Mouse (Mus musculus): ENCODE data around the gene Dvl2. TPM values are rescaled to one million over a fixed set of nuclear protein-coding genes. Genes with fewer than 3 reads are reported as not detected.

Gene Dvl2
- polyA plus RNA-seq (2015; fragmentation: Nextera tagmentation; extraction: Ambion mirVana), result 14.5 and 17.4 TPM in 2 replicates

DNA sequence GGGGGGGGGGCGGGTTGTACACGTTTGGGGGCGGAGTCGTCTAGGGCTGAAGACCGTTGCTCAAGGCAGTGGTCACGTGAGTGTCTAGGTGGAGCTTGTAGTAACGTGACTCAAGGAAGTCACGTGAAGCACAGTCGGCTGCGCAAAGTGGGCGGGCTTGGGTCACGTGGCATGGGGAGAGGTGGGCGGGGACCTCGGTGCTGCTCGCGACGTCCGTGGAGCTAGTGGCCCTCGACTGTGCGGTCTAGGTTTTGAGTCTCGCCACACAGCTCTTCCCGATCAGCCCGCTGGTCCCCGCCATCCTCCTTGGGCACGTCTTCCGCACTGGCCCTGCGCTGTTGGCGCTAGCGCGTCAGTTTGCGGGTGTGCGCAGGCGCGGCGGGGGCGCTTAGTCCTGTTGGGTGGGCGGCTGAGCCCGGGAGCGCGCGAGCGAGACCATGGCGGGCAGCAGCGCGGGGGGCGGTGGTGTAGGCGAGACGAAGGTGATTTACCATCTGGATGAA is at the start of gene Dvl2:
Gene Dvl2, plus strand, starts transcription at position 200 of the 503 bp plus-strand sequence.

DNA sequence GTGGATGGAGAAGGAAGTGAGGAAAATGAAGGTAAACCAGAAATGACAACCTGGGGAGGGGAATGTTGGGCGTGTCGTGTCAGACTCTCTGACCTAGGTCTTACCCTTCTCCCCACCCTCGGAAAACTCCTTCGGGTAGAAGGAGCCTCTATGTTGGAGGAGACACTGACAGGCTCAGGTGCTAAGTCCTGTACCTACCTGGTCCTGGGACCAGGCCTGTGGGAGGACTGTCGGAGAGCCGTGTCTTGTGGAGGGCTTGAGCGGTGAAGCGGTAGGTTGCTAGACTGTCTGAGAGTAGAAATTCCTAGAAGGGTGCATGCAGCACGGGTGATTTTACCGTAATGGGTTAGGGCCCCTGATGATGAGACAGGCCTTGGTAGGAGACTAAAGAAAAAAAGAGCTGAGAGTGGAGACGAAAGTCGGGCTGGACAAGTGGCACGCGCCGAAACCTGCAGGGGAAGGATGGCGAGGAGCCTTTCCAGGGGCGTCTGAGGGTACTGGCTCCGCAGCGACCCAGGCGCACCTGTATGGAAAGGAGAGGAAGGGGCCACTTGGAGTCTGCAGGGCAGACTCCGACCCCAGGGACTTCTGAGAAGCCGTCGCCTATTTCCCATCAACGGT is 35.6 kb upstream of the Dvl2 start, which contains the start of gene Cldn7:
Gene Cldn7, plus strand, starts transcription at position 130 of the 621 bp plus-strand sequence.

DNA sequence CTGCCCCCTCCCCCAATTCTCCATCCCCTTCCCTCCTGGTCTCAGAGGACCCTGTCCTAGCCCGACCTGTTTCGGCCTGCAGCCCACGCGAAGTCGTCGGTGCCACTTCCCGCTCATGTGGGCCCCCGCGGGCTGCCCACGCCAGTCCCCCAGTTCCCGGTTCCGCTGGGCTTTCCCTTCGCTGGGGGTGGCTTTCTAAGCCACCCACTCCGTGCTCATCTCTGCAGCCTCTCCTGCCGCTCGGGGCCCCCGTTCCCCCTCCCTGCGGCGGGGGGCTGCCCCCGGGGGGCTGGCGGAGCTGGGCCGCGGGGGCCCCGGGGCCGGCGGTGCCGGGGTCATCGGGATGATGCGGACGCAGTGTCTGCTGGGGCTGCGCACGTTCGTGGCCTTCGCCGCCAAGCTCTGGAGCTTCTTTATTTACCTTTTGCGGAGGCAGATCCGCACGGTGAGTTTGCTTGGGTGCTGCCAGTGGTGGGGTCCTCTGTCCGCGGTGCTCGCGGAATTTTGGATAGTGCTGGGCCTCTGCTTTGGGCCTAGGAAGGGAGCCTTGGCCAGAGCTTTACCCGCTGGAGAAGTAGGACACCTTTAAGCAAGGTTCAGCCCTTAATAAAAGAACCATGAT is 19.1 kb upstream of the Dvl2 start, which contains the start of gene Ctdnep1:
Gene Ctdnep1, plus strand, starts transcription at position 16 of the 622 bp plus-strand sequence.

DNA sequence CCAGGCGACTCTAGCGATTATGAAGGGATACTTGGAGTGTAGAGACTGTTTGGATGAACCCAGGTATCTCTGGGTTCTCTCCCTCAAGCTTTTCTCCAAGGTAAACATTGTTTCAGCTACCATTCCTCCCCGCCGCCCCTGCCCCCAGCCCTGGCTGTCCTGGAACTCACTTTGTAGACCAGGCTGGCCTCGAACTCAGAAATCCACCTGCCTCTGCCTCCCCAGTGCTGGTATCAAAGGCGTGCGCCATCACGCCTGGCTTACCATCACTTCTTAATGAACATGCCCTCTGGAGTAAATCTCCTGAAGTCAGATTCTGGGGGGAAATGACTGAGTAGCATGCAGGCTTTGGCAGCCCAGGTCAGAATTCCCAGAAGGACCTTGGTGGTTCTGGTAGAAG is 18.2 kb upstream of the Dvl2 start, which contains the start of gene Elp5:
Gene Elp5, minus strand, starts transcription at position 293 of the 400 bp plus-strand sequence.

DNA sequence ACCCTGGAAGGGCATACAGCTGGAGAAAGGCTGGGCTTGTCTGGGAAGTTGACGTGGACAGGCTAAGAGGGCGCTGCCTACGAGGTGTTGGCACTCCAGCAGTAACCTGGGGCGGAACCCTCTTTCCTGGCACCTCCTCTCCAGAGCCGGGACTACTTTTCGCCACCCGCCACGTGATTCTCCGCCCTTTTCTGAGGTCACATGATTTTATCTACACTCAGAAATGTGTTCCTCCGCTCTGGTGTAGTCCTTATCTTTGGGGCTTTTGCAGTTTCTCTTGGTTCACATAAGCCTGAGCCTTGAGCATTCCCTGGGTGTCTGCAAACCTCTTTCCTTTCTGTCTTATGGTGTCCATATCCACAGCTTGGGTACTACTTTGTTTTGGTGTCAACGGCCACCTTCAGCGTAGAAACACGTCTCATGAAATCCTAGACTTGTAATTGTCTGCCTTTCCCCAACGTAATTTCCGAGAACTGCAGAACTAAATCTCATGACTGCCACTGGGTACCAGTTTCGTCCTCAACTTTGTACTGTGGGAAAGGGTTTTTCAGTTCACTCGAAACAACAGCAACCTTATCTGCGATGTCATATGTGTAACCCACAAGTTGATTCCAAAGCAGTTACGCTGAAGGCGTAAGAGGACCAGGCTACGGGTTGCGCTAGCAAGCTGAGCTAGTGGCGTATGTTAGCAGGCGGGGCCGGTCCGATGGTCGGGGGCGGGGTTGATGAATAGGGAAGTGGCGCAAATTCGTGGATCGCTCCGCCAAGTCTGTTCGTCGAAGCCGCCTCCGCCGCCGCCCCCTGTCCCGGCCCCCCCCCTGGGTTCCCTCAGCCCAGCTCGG is 9.3 kb upstream of the Dvl2 start, which contains the start of gene Gabarap:
Gene Gabarap, plus strand, starts transcription at position 294 of the 842 bp plus-strand sequence.

DNA sequence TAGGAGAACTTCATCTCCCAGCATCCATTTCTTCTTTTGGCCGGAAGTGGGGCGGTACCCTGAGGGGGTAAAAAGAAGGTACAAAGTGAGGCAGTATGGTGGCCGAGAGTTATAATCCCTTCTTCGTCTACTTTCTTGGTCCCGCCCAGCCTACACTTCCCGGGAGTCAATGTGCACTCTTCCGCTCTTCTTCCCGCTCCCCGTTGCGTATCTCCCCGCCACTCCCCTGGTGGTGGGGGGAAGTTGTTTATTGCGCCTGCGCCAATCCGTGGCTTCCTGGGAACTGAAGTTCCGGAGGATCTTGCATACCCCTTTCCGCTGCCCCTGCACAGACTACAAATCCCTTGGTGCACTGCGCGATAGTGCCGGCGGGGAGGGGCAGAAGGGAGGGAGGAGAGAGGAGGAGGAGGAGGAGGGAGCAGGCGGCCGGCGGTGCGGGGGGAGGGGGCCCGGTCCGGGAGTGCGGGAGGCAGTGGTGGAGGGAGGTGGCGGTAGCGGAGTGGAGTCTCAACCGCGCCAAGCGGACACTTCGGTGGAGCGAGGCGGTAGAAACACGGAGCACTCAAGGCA is 4.9 kb upstream of the Dvl2 start, which contains the start of gene Phf23:
Gene Phf23, plus strand, starts transcription at position 387 of the 570 bp plus-strand sequence.

DNA sequence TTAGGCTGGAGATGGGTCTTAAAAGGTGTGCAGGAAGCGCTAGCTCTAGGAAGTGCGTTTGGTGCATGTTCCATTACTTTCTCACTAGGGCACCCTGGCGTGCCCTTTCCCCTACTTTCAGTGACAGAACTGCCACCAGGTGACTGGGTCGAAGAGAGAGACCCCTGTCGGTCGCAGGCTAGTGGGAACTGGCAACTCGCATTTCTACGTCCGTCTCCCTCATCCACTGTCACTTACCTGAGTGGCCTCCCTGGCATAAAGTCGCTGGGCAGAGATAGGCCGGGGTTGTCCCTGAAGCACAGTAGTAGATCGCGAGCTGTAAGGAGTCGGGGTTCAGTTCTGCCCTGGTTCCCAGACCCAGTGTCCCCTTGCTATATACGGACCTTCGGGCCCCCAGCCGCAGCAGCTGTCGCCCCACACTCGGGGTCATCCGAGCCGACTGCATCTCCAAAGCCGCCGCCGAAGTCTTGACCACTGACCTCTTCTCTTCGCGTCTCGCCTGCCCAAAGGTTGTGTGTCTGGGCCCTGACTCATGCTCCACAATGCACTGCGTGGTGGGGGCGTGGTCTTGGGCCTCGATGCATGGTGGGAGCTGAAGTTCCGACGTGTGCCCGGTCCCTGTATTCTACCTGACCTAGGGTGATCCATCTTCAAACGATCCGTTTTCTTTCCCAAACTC is 14.6 kb downstream of the Dvl2 start, which contains the start of gene Acadvl:
Gene Acadvl, minus strand, starts transcription at position 532 of the 679 bp plus-strand sequence.

DNA sequence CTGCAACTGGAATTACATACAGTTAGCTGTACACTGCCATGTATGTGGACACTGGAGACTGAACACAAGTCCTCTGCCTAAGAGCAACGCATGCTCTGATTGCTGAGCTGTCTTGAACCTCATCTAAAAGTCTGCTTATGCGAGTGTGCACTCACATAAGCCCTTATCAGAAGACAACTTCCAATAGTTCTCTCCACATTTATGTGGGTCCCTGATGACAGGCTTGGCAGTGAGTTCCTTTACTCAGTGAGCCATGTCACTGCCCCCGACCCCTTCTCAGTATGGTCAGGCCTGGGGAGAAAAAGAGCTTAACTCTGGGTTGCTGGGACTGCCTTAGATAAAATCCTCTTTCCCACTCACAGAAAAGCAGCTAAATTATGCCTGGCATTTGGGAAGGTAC is 16.3 kb downstream of the Dvl2 start, which contains the start of gene Dlg4:
Gene Dlg4, plus strand, starts transcription at position 274 of the 400 bp plus-strand sequence.

DNA sequence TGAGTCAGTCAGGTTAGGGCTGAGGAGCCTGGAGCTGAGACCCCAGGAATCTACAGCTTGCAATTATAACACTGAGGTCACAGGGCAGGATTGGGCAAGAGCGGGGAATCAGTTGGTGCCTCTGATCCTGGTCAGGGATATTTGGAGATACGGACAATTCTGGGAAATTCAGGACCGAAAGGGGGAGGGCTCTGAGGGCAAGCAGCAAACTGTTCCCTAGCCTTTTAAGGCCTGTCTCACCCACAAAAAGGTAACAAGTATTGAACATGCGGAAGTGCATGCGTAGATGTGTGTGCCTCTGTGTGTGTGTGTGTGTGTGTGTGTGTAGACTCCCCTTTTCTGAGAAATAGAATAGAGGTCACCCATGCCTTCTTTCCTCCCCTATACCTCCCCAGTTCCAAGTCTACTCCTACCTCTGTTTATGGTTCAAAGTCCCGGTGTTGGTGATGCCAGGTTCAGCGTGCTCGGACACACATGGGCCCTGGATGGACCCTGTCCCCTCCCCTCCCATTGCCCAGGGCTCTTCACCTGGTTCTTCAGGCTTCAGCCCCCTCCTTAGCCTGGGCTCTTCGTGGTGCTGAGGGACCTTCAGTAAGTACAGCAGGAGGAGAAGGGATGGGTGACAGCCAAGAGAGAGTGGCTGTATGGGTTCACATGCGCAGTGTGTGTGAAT is 53.6 kb downstream of the Dvl2 start, which contains the start of gene Asgr1:
Gene Asgr1, plus strand, starts transcription at position 188 of the 673 bp plus-strand sequence.

Small RNAs within 50 kb of the gene (microRNA-seq; reads per million reads assigned to microRNA genes)
- gene Gm44349 (ENCODE audit: borderline replicate concordance, insufficient number of aligned reads), result not detected
- 1,819 reads per million, percentile 82 among the genes with 10 or more reads in this experiment for gene Mir324 (ENCODE audit: borderline replicate concordance, insufficient number of aligned reads)

Other genes starting within 250 kb of the Dvl2 start
- gene Polr2a, start 242.0 kb upstream of the Dvl2 start, polyA plus RNA-seq (2015; fragmentation: Nextera tagmentation; extraction: Ambion mirVana), result 18.7 and 21.8 TPM in 2 replicates
- 0.22 TPM in 1 of 2 replicates, not detected in the other for gene Slc35g3, start 238.6 kb upstream of the Dvl2 start, polyA plus RNA-seq (2015; fragmentation: Nextera tagmentation; extraction: Ambion mirVana)
- gene Zbtb4, start 234.7 kb upstream of the Dvl2 start, polyA plus RNA-seq (2015; fragmentation: Nextera tagmentation; extraction: Ambion mirVana), result 3.7 and 4.4 TPM in 2 replicates
- gene Chrnb1, start 204.7 kb upstream of the Dvl2 start, polyA plus RNA-seq (2015; fragmentation: Nextera tagmentation; extraction: Ambion mirVana), result 1.9 and 2.8 TPM in 2 replicates
- 0.91 and 0.92 TPM in 2 replicates for gene Fgf11, start 198.7 kb upstream of the Dvl2 start, polyA plus RNA-seq (2015; fragmentation: Nextera tagmentation; extraction: Ambion mirVana)
- gene Tmem102, start 195.0 kb upstream of the Dvl2 start, polyA plus RNA-seq (2015; fragmentation: Nextera tagmentation; extraction: Ambion mirVana), result 1.4 and 1.8 TPM in 2 replicates
- gene Gm39566, start 185.3 kb upstream of the Dvl2 start, polyA plus RNA-seq (2015; fragmentation: Nextera tagmentation; extraction: Ambion mirVana), result not detected in 2 replicates
- gene Spem2, start 182.1 kb upstream of the Dvl2 start, polyA plus RNA-seq (2015; fragmentation: Nextera tagmentation; extraction: Ambion mirVana), result not detected in 2 replicates
- not detected in 2 replicates for gene Spem1, start 178.4 kb upstream of the Dvl2 start, polyA plus RNA-seq (2015; fragmentation: Nextera tagmentation; extraction: Ambion mirVana)
- 3.1 and 4.3 TPM in 2 replicates for gene Nlgn2, start 162.8 kb upstream of the Dvl2 start, polyA plus RNA-seq (2015; fragmentation: Nextera tagmentation; extraction: Ambion mirVana)
- gene Tmem256, start 162.1 kb upstream of the Dvl2 start, polyA plus RNA-seq (2015; fragmentation: Nextera tagmentation; extraction: Ambion mirVana), result 479 and 845 TPM in 2 replicates
- gene Plscr3, start 154.2 kb upstream of the Dvl2 start, polyA plus RNA-seq (2015; fragmentation: Nextera tagmentation; extraction: Ambion mirVana), result 74.4 and 74.8 TPM in 2 replicates
- gene Tnk1, start 141.9 kb upstream of the Dvl2 start, polyA plus RNA-seq (2015; fragmentation: Nextera tagmentation; extraction: Ambion mirVana), result 0.19 and 0.47 TPM in 2 replicates
- not detected in 2 replicates for gene Tmem95, start 122.6 kb upstream of the Dvl2 start, polyA plus RNA-seq (2015; fragmentation: Nextera tagmentation; extraction: Ambion mirVana)
- 4.1 and 5.2 TPM in 2 replicates for gene Kctd11, start 119.2 kb upstream of the Dvl2 start, polyA plus RNA-seq (2015; fragmentation: Nextera tagmentation; extraction: Ambion mirVana)
- 0.73 and 0.76 TPM in 2 replicates for gene Acap1, start 105.1 kb upstream of the Dvl2 start, polyA plus RNA-seq (2015; fragmentation: Nextera tagmentation; extraction: Ambion mirVana)
- 4.3 TPM in 2 replicates for gene 2810408A11Rik, start 99.6 kb upstream of the Dvl2 start, polyA plus RNA-seq (2015; fragmentation: Nextera tagmentation; extraction: Ambion mirVana)
- 3.7 and 4.1 TPM in 2 replicates for gene Neurl4, start 99.5 kb upstream of the Dvl2 start, polyA plus RNA-seq (2015; fragmentation: Nextera tagmentation; extraction: Ambion mirVana)
- 48.8 and 63.0 TPM in 2 replicates for gene Gps2, start 86.7 kb upstream of the Dvl2 start, polyA plus RNA-seq (2015; fragmentation: Nextera tagmentation; extraction: Ambion mirVana)
- gene Eif5a, start 78.6 kb upstream of the Dvl2 start, polyA plus RNA-seq (2015; fragmentation: Nextera tagmentation; extraction: Ambion mirVana), result 749 and 924 TPM in 2 replicates
- 0.27 and 0.40 TPM in 2 replicates for gene Ybx2, start 64.8 kb upstream of the Dvl2 start, polyA plus RNA-seq (2015; fragmentation: Nextera tagmentation; extraction: Ambion mirVana)
- gene Slc2a4, start 52.4 kb upstream of the Dvl2 start, polyA plus RNA-seq (2015; fragmentation: Nextera tagmentation; extraction: Ambion mirVana), result 5.2 and 7.1 TPM in 2 replicates
- gene Cldn7, start 35.8 kb upstream of the Dvl2 start, polyA plus RNA-seq (2015; fragmentation: Nextera tagmentation; extraction: Ambion mirVana), result 4.0 and 8.7 TPM in 2 replicates
- gene Ctdnep1, start 19.4 kb upstream of the Dvl2 start, polyA plus RNA-seq (2015; fragmentation: Nextera tagmentation; extraction: Ambion mirVana), result 17.2 and 21.6 TPM in 2 replicates
- gene Elp5, start 18.1 kb upstream of the Dvl2 start, polyA plus RNA-seq (2015; fragmentation: Nextera tagmentation; extraction: Ambion mirVana), result 104 and 109 TPM in 2 replicates
- 665 and 705 TPM in 2 replicates for gene Gabarap, start 9.5 kb upstream of the Dvl2 start, polyA plus RNA-seq (2015; fragmentation: Nextera tagmentation; extraction: Ambion mirVana)
- gene Phf23, start 4.8 kb upstream of the Dvl2 start, polyA plus RNA-seq (2015; fragmentation: Nextera tagmentation; extraction: Ambion mirVana), result 39.5 and 47.3 TPM in 2 replicates
- 103 and 150 TPM in 2 replicates for gene Acadvl, start 14.8 kb downstream of the Dvl2 start, polyA plus RNA-seq (2015; fragmentation: Nextera tagmentation; extraction: Ambion mirVana)
- 5.0 and 5.4 TPM in 2 replicates for gene Dlg4, start 16.3 kb downstream of the Dvl2 start, polyA plus RNA-seq (2015; fragmentation: Nextera tagmentation; extraction: Ambion mirVana)
- 10.5 and 12.1 TPM in 2 replicates for gene Asgr1, start 53.5 kb downstream of the Dvl2 start, polyA plus RNA-seq (2015; fragmentation: Nextera tagmentation; extraction: Ambion mirVana)
- 1.3 TPM in 2 replicates for gene Asgr2, start 92.0 kb downstream of the Dvl2 start, polyA plus RNA-seq (2015; fragmentation: Nextera tagmentation; extraction: Ambion mirVana)
- 0.61 and 0.99 TPM in 2 replicates for gene Mgl2, start 129.7 kb downstream of the Dvl2 start, polyA plus RNA-seq (2015; fragmentation: Nextera tagmentation; extraction: Ambion mirVana)
- 1.9 and 2.6 TPM in 2 replicates for gene Clec10a, start 155.6 kb downstream of the Dvl2 start, polyA plus RNA-seq (2015; fragmentation: Nextera tagmentation; extraction: Ambion mirVana)
- gene Slc16a11, start 212.2 kb downstream of the Dvl2 start, polyA plus RNA-seq (2015; fragmentation: Nextera tagmentation; extraction: Ambion mirVana), result 0.61 and 0.86 TPM in 2 replicates
- 2.8 and 4.8 TPM in 2 replicates for gene Slc16a13, start 220.5 kb downstream of the Dvl2 start, polyA plus RNA-seq (2015; fragmentation: Nextera tagmentation; extraction: Ambion mirVana)
- gene Bcl6b, start 229.2 kb downstream of the Dvl2 start, polyA plus RNA-seq (2015; fragmentation: Nextera tagmentation; extraction: Ambion mirVana), result 3.5 and 8.5 TPM in 2 replicates
- gene 0610010K14Rik, start 237.3 kb downstream of the Dvl2 start, polyA plus RNA-seq (2015; fragmentation: Nextera tagmentation; extraction: Ambion mirVana), result 93.4 and 103 TPM in 2 replicates
- gene Gm21988, start 239.2 kb downstream of the Dvl2 start, polyA plus RNA-seq (2015; fragmentation: Nextera tagmentation; extraction: Ambion mirVana), result 8.0 and 12.6 TPM in 2 replicates
- gene Rnasek, start 239.2 kb downstream of the Dvl2 start, polyA plus RNA-seq (2015; fragmentation: Nextera tagmentation; extraction: Ambion mirVana), result 368 and 549 TPM in 2 replicates